Mouse (Mus musculus): Measurements from ENCODE around the gene Cpne1.

DNA sequence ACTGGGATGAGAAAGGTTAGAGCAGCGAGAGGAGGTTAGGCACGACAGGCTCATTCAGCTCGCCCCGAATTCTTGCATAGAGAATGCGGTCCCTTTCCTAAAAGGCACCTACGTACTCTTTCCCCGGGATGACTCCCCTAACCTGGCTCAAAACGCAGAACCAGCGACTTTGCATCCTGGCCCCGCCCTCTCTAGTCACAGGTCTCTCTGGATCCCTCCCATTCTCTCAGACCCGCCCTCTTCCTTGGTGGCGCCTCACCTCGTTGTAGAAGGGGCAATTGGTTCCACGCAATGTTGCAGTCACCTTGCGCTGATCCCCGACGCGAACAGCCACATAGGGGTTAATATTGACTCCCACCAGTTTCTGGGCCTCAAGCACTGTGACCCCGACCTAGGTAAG lies 63.8 kb downstream of the Cpne1 start:
- TF ChIP-seq CTCF (IDR thresholded peaks at IDR 0.05; ENCODE audit: low read depth, low read length) = no peak
- TF ChIP-seq POLR2A (IDR thresholded peaks at IDR 0.05; ENCODE audit: borderline replicate concordance, low read depth, low read length) = no peak
